Mouse (Mus musculus) hindbrain, embryonic 12.5 days (tissue): ENCODE measurements around the gene Irf3. TPM values are rescaled to one million over a fixed set of nuclear protein-coding genes. Genes with fewer than 3 reads are reported as not detected.
A peak's percentile ranks its signal among the peaks of the same experiment; 100 is the strongest.

Experiments
- ATAC-seq: fragments of 200-750 bp; cut with Nextera tagmentation; 2 replicates; pipeline ENCODE4 v1.8.0; 2017; ENCODE audit warnings: moderate TSS enrichment; ENCODE audit not compliant: low FRiP score
- H3K27ac ChIP-seq: fragments of 300-500 bp; sonication (generic); 2 replicates; pipeline ENCODE4 v1.5.1; 2016; ENCODE audit warnings: mild to moderate bottlenecking
- H3K27me3 ChIP-seq: fragments of 300-500 bp; sonication (generic); 2 replicates; pipeline ENCODE4 v1.6.1; 2016; ENCODE audit warnings: mild to moderate bottlenecking
- H3K36me3 ChIP-seq: fragments of 300-500 bp; sonication (generic); 2 replicates; pipeline ENCODE4 v1.6.1; 2016; ENCODE audit warnings: mild to moderate bottlenecking
- H3K4me1 ChIP-seq: fragments of 300-500 bp; sonication (generic); 2 replicates; pipeline ENCODE4 v1.6.1; 2016
- H3K4me2 ChIP-seq: fragments of 300-500 bp; sonication (generic); replicated peaks from 2 replicates; pipeline ENCODE4 v1.6.1; 2016; ENCODE audit warnings: mild to moderate bottlenecking
- H3K4me3 ChIP-seq: fragments of 300-500 bp; sonication (generic); 2 replicates; pipeline ENCODE4 v1.5.1; 2016; ENCODE audit warnings: mild to moderate bottlenecking
- H3K9ac ChIP-seq: fragments of 300-500 bp; sonication (generic); 2 replicates; pipeline ENCODE4 v1.6.1; 2016; ENCODE audit warnings: mild to moderate bottlenecking, moderate library complexity
- H3K9me3 ChIP-seq: fragments of 300-500 bp; sonication (generic); replicated peaks from 2 replicates; pipeline ENCODE4 v1.6.1; 2016; ENCODE audit warnings: mild to moderate bottlenecking
- WGBS: fragments of 180-500 bp; shearing (Covaris S2); methylation state at CpG from one replicate; pipeline ENCODE4 v1.1.7; 2016; 5-methylcytosine and 5-hydroxymethylcytosine counted together
- polyA plus RNA-seq: library from polyadenylated mRNA; unstranded; fragments of >200 nt; fragmentation: Nextera tagmentation; extraction: Ambion mirVana; gene quantifications from 2 replicates; pipeline ENCODE4 v1.2.1, GENCODE M21; 2016

Irf3 gene
- polyA plus RNA-seq, 1 experiment from 2014 or later: 74.3 TPM

GRCm38 (mm10) chr7:44978300-44978699 is 19.1 kb upstream of the Irf3 start:
- no peak overlapping the region for H3K27ac ChIP-seq
- H3K36me3 ChIP-seq: peaks cover 78% of the 10 kb centered on the region
- ATAC-seq: no peak
- no peaks in the 10 kb centered on the region for H3K27me3 ChIP-seq
- no peak overlapping the region for H3K4me2 ChIP-seq
- no peak overlapping the region for H3K9ac ChIP-seq
- H3K9me3 ChIP-seq: no peaks in the 10 kb centered on the region
- H3K4me3 ChIP-seq: no peak overlapping the region
- peaks cover 17% of the 10 kb centered on the region for H3K4me1 ChIP-seq
- WGBS: 97% methylated on average over 3 of the region's 3 CpGs

- Histone ChIP-seq H3K27me3 (no peaks in the 10 kb centered on the region), H3K36me3 (peaks cover 69% of the 10 kb centered on the region), H3K27ac (no peak overlapping the region), H3K9ac (no peak overlapping the region), H3K4me3 (no peak overlapping the region), H3K4me1 (peaks cover 25% of the 10 kb centered on the region), H3K9me3 (no peaks in the 10 kb centered on the region), H3K4me2 (no peak overlapping the region)
- ATAC-seq: no peak
- 97% methylated on average over 8 of the region's 8 CpGs for WGBS
These were observed 15.9 kb upstream of the Irf3 start for GRCm38 (mm10) chr7:44981539-44981938.

- Histone ChIP-seq H3K9me3 (no peaks in the 10 kb centered on the region), H3K9ac (no peak overlapping the region)
- ATAC-seq: no peak
These were observed 14.4 kb upstream of the Irf3 start for GRCm38 (mm10) chr7:44983085-44983484.

GRCm38 (mm10) chr7:44983944-44984832 is 13.3 kb upstream of the Irf3 start:
- Histone ChIP-seq H3K4me1 (peaks cover 36% of the 10 kb centered on the region), H3K4me2 (peak overlapping the region; percentile 64), H3K27ac (peak overlapping the region; percentile 35; the same call in 1 of the 2 replicates), H3K4me3 (peak overlapping the region; percentile 96), H3K27me3 (no peaks in the 10 kb centered on the region), H3K9ac (peak overlapping the region; percentile 49; the same call in 1 of the 2 replicates), H3K9me3 (no peaks in the 10 kb centered on the region), H3K36me3 (peaks cover 43% of the 10 kb centered on the region)
- no peak for ATAC-seq
- WGBS: 81% methylated on average over 7 of the region's 7 CpGs

More at GRCm38 (mm10) chr7:44983085-44983484, 14.4 kb upstream of the Irf3 start:
- Histone ChIP-seq H3K36me3 (peaks cover 53% of the 10 kb centered on the region), H3K4me1 (peaks cover 28% of the 10 kb centered on the region), H3K27ac (no peak overlapping the region), H3K27me3 (no peaks in the 10 kb centered on the region), H3K4me2 (0 out of 2 replicates have a peak overlapping the region, but pooled peaks have one; percentile 14), H3K4me3 (no peak overlapping the region)
- 38% methylated on average over 6 of the region's 6 CpGs for WGBS

- peak overlapping the region; percentile 64 for H3K4me2 ChIP-seq
- H3K9ac ChIP-seq: no peak overlapping the region; the same call in 1 of the 2 replicates
- no peaks in the 10 kb centered on the region for H3K27me3 ChIP-seq
- peaks cover 38% of the 10 kb centered on the region for H3K4me1 ChIP-seq
- H3K36me3 ChIP-seq: peaks cover 39% of the 10 kb centered on the region
- no peaks in the 10 kb centered on the region for H3K9me3 ChIP-seq
- peak overlapping the region; percentile 94; the same call in 1 of the 2 replicates for H3K27ac ChIP-seq
- no peak for ATAC-seq
- WGBS: 45% methylated on average over 3 of the region's 3 CpGs
- H3K4me3 ChIP-seq: peak overlapping the region; percentile 96
These were observed 12.6 kb upstream of the Irf3 start for GRCm38 (mm10) chr7:44984833-44985164.

- under 1% methylated on average over 44 of the region's 45 CpGs for WGBS
- H3K27ac ChIP-seq: peak overlapping the region; percentile 94
- H3K36me3 ChIP-seq: peaks cover 32% of the 10 kb centered on the region
- ATAC-seq: peak; percentile 8
- H3K4me2 ChIP-seq: peak overlapping the region; percentile 64
- H3K4me1 ChIP-seq: peaks cover 40% of the 10 kb centered on the region
- H3K9me3 ChIP-seq: no peaks in the 10 kb centered on the region
- peak overlapping the region; percentile 96 for H3K4me3 ChIP-seq
- no peaks in the 10 kb centered on the region for H3K27me3 ChIP-seq
- H3K9ac ChIP-seq: peak overlapping the region; percentile 99
These were observed 11.8 kb upstream of the Irf3 start for GRCm38 (mm10) chr7:44985595-44986191.

GRCm38 (mm10) chr7:44986192-44986878 is 11.1 kb upstream of the Irf3 start, which contains the start of gene Prmt1:
Prmt1 (minus strand) TSS chr7:44986568.
- H3K4me1 ChIP-seq: peaks cover 40% of the 10 kb centered on the region
- H3K27me3 ChIP-seq: no peaks in the 10 kb centered on the region
- peak within 1 kb of the TSS; percentile 94 for H3K27ac ChIP-seq
- H3K9ac ChIP-seq: peak within 1 kb of the TSS; percentile 99
- peak within 1 kb of the TSS; percentile 73 for H3K4me2 ChIP-seq
- ATAC-seq: peak; percentile 98
- under 1% methylated on average over 42 of the region's 42 CpGs for WGBS
- peak within 1 kb of the TSS; percentile 96 for H3K4me3 ChIP-seq
- peaks cover 28% of the 10 kb centered on the region for H3K36me3 ChIP-seq
- no peaks in the 10 kb centered on the region for H3K9me3 ChIP-seq

GRCm38 (mm10) chr7:44986879-44987718 is 10.3 kb upstream of the Irf3 start:
- H3K9me3 ChIP-seq: no peaks in the 10 kb centered on the region
- under 1% methylated on average over 29 of the region's 29 CpGs for WGBS
- H3K4me1 ChIP-seq: peaks cover 40% of the 10 kb centered on the region
- peak overlapping the region; percentile 96 for H3K4me3 ChIP-seq
- H3K4me2 ChIP-seq: peak overlapping the region; percentile 73
- H3K36me3 ChIP-seq: peaks cover 28% of the 10 kb centered on the region
- H3K27ac ChIP-seq: peak overlapping the region; percentile 84
- peak overlapping the region; percentile 80 for H3K9ac ChIP-seq
- ATAC-seq: peak; percentile 36
- no peaks in the 10 kb centered on the region for H3K27me3 ChIP-seq

- Histone ChIP-seq H3K9ac (peak overlapping the region; percentile 69), H3K9me3 (no peaks in the 10 kb centered on the region), H3K27me3 (no peaks in the 10 kb centered on the region), H3K4me2 (peak overlapping the region; percentile 71), H3K27ac (no peak overlapping the region), H3K36me3 (peaks cover 58% of the 10 kb centered on the region), H3K4me1 (peaks cover 27% of the 10 kb centered on the region), H3K4me3 (peak overlapping the region; percentile 63)
- no peak for ATAC-seq
- 13% methylated on average over 10 of the region's 10 CpGs for WGBS
These were observed 776 bp upstream of the Irf3 start for GRCm38 (mm10) chr7:44996672-44997071.

- Histone ChIP-seq H3K4me2 (peak overlapping the region; percentile 71), H3K27ac (peak overlapping the region; percentile 82), H3K9ac (peak overlapping the region; percentile 79), H3K9me3 (no peaks in the 10 kb centered on the region), H3K4me1 (peaks cover 27% of the 10 kb centered on the region), H3K27me3 (no peaks in the 10 kb centered on the region), H3K4me3 (peak overlapping the region; percentile 63), H3K36me3 (peaks cover 59% of the 10 kb centered on the region)
- ATAC-seq: peak; percentile 14; the same call in 1 of the 2 replicates
- WGBS: 4% methylated on average over 15 of the region's 15 CpGs
These were observed 536 bp downstream of the Irf3 start for GRCm38 (mm10) chr7:44997940-44998428.

- H3K9ac ChIP-seq: peak within 1 kb of the TSS; percentile 79
- peaks cover 61% of the 10 kb centered on the region for H3K36me3 ChIP-seq
- H3K4me2 ChIP-seq: peak within 1 kb of the TSS; percentile 71
- 2% methylated on average over 18 of the region's 18 CpGs for WGBS
- H3K27ac ChIP-seq: peak within 1 kb of the TSS; percentile 82
- H3K4me1 ChIP-seq: peaks cover 27% of the 10 kb centered on the region
- ATAC-seq: no peak
- H3K27me3 ChIP-seq: no peaks in the 10 kb centered on the region
- H3K4me3 ChIP-seq: peak within 1 kb of the TSS; percentile 63
- H3K9me3 ChIP-seq: no peaks in the 10 kb centered on the region
These were observed 1.1 kb downstream of the Irf3 start, which contains the start of gene Bcl2l12 for GRCm38 (mm10) chr7:44998501-44998955. Bcl2l12 (minus strand) TSS chr7:44998712.
